Mouse (Mus musculus): ENCODE measurements around the gene Rec114. TPM values are rescaled to one million over a fixed set of nuclear protein-coding genes. Genes with fewer than 3 reads are reported as not detected.

The Rec114 gene
- polyA plus RNA-seq, 1 experiment from 2014 or later, result 3.8 TPM

DNA sequence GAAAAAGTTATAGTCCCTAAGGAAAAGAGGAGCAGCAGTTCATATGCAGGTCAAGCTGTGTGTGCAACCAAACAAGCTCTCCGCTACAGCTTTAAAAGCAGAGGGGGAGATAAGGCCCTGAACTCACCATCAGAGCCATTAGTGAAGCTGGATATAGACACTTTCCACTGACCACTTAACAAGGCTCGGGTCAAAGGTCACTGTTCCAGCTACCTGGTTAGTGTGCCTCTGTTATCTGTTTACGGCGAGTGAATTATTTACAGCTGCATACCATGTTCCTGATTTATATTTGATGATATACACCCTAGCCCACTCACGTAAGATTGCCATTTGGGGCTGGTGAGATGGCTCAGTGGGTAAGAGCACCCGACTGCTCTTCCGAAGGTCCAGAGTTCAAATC is 52.3 kb downstream of the Rec114 start:
- WGBS, result 76% methylated on average over 7 of the region's 7 CpGs
- H3K27me3 ChIP-seq (ENCODE audit: insufficient read depth, low read length), result no peaks in the 10 kb centered on the region
- H3K4me1 ChIP-seq (ENCODE audit: insufficient read depth, low read length), result peaks cover 4% of the 10 kb centered on the region
- H3K27ac ChIP-seq (ENCODE audit: low read length), result no peak overlapping the region
- ATAC-seq (ENCODE audit: low FRiP score, low TSS enrichment), result no peak
- no peak overlapping the region for H3K4me2 ChIP-seq (replicated peaks; ENCODE audit: low read depth, low read length)
- H3K36me3 ChIP-seq (ENCODE audit: insufficient read depth, low read length), result no peaks in the 10 kb centered on the region
- no peak overlapping the region for H3K9ac ChIP-seq (replicated peaks; ENCODE audit: low read length)
- no peaks in the 10 kb centered on the region for H3K9me3 ChIP-seq (ENCODE audit: low read length)
- H3K4me3 ChIP-seq (ENCODE audit: low read length), result no peak overlapping the region

DNA sequence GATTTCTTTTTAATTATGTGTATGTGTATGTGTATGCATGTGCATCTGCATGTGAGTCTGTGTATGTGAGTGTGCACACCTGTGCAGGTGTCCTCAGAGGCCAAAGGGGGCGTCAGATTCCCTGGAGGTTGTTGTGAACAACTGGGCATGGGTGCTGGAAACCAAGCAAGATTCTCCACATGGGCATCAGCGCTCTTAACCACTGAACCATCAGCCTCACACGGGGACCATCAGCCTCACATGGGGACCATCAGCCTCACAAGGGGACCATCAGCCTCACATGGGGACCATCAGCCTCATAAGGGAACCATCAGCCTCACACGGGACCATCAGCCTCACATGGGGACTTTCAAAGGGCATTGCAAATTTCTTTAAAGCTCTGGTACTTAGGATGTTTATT is 53.1 kb downstream of the Rec114 start:
- Histone ChIP-seq H3K27me3 (ENCODE audit: insufficient read depth, low read length) (no peaks in the 10 kb centered on the region), H3K27ac (ENCODE audit: low read length) (no peak overlapping the region), H3K4me3 (ENCODE audit: low read length) (no peak overlapping the region), H3K4me1 (ENCODE audit: insufficient read depth, low read length) (peaks cover 4% of the 10 kb centered on the region), H3K9me3 (ENCODE audit: low read length) (no peaks in the 10 kb centered on the region), H3K36me3 (ENCODE audit: insufficient read depth, low read length) (no peaks in the 10 kb centered on the region), H3K9ac (replicated peaks; ENCODE audit: low read length) (no peak overlapping the region), H3K4me2 (replicated peaks; ENCODE audit: low read depth, low read length) (no peak overlapping the region)
- no peak for ATAC-seq (ENCODE audit: low FRiP score, low TSS enrichment)
- 85% methylated on average over 4 of the region's 4 CpGs for WGBS

DNA sequence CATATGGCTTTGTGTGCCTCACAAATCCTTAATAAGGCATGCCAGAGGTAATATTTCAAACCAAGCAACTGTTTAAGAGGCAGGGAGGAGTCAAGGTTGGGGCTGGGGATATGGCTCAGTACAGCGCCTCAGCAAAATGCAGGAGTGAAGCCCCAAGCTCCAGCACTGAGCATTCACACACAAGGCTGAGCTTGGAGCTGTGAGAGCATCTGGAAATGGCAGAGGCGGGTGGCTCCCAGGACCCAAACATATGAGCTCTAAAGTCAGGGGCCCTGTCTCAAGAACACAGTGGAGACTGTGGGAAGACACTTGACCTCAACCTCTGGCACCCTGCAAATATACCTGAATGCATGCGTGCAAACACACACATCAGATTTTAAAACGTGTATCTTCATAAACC is 55.7 kb downstream of the Rec114 start:
- Histone ChIP-seq H3K9ac (replicated peaks; ENCODE audit: low read length) (no peak overlapping the region), H3K27ac (ENCODE audit: low read length) (no peak overlapping the region), H3K36me3 (ENCODE audit: insufficient read depth, low read length) (no peaks in the 10 kb centered on the region), H3K4me1 (ENCODE audit: insufficient read depth, low read length) (peaks cover 5% of the 10 kb centered on the region), H3K4me2 (replicated peaks; ENCODE audit: low read depth, low read length) (no peak overlapping the region), H3K4me3 (ENCODE audit: low read length) (no peak overlapping the region), H3K9me3 (ENCODE audit: low read length) (no peaks in the 10 kb centered on the region), H3K27me3 (ENCODE audit: insufficient read depth, low read length) (no peaks in the 10 kb centered on the region)
- WGBS, result 60% methylated on average over 4 of the region's 4 CpGs
- ATAC-seq (ENCODE audit: low FRiP score, low TSS enrichment), result no peak

DNA sequence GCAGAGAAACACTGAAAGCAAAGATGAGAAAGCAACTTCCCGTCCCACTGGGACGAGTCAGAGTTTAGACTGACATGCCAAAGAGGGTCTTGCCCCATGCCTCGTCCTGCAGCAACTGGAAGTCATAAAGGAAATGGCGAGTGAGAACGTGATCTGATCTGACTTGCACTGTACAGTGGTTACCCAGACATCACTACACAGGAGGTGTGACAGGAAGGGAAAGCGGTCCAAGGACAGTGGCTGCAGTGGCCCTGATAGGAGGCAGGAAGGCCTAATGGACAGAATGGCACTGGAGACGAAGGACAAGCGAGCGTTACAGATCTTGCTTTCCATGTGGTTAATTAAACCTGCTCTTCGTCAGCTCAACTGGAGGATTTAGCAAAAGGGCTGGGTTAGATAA is 58.5 kb downstream of the Rec114 start:
- peaks cover 9% of the 10 kb centered on the region for H3K4me1 ChIP-seq (ENCODE audit: insufficient read depth, low read length)
- H3K4me3 ChIP-seq (ENCODE audit: low read length), result no peak overlapping the region
- H3K4me2 ChIP-seq (replicated peaks; ENCODE audit: low read depth, low read length), result no peak overlapping the region
- WGBS, result 76% methylated on average over 10 of the region's 10 CpGs
- no peak for ATAC-seq (ENCODE audit: low FRiP score, low TSS enrichment)
- no peak overlapping the region for H3K9ac ChIP-seq (replicated peaks; ENCODE audit: low read length)
- H3K9me3 ChIP-seq (ENCODE audit: low read length), result no peaks in the 10 kb centered on the region
- H3K27ac ChIP-seq (ENCODE audit: low read length), result no peak overlapping the region
- H3K27me3 ChIP-seq (ENCODE audit: insufficient read depth, low read length), result no peaks in the 10 kb centered on the region
- no peaks in the 10 kb centered on the region for H3K36me3 ChIP-seq (ENCODE audit: insufficient read depth, low read length)

DNA sequence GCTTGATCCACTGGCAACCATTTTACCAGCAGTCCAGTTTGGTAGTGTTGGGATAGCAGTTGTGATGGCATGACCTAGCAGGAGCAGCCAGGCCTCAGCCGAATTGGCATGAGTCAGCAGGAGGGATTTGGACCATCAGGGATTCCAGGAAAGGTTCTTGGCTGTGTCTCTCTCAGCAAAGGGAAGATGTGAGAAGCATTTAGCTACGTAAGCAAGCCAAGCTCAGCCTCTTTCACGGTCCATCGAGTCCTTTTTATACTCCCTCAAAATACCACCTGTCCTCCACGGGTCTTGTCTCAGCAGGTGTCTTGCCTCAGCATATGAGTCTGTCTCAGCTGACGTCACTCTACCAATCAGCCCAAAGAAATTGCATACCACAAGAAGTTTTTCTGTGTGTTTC is 60.4 kb downstream of the Rec114 start:
- 42% methylated on average over 6 of the region's 6 CpGs for WGBS
- no peak for ATAC-seq (ENCODE audit: low FRiP score, low TSS enrichment)
- no peak overlapping the region for H3K4me3 ChIP-seq (ENCODE audit: low read length)
- no peaks in the 10 kb centered on the region for H3K36me3 ChIP-seq (ENCODE audit: insufficient read depth, low read length)
- no peak overlapping the region for H3K4me2 ChIP-seq (replicated peaks; ENCODE audit: low read depth, low read length)
- no peak overlapping the region; the same call in 1 of the 2 replicates for H3K27ac ChIP-seq (ENCODE audit: low read length)
- peaks cover 9% of the 10 kb centered on the region for H3K4me1 ChIP-seq (ENCODE audit: insufficient read depth, low read length)
- H3K9ac ChIP-seq (replicated peaks; ENCODE audit: low read length), result no peak overlapping the region
- H3K9me3 ChIP-seq (ENCODE audit: low read length), result no peaks in the 10 kb centered on the region
- no peaks in the 10 kb centered on the region for H3K27me3 ChIP-seq (ENCODE audit: insufficient read depth, low read length)

DNA sequence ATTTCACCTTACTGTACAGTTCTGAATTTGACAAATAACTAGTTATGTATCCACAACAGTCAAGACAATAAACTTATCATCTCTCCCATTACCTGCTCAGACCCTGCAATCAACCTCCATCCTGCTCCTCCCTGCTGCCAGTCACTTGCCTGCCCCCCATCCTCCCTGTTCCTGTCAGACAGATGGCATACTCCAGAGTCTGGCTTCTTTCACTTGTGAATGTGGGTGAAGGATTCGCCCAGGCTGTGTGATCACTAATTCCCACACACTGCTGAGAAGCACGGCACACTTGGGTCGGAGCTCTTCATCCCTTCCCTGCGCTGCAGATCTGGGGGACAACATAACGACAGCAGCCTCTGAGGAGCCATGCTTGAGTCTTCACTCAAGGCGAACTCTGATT is 61.7 kb downstream of the Rec114 start:
- H3K4me3 ChIP-seq (ENCODE audit: low read length), result no peak overlapping the region
- H3K4me1 ChIP-seq (ENCODE audit: insufficient read depth, low read length), result peaks cover 7% of the 10 kb centered on the region
- H3K27ac ChIP-seq (ENCODE audit: low read length), result no peak overlapping the region
- H3K9ac ChIP-seq (replicated peaks; ENCODE audit: low read length), result no peak overlapping the region
- H3K27me3 ChIP-seq (ENCODE audit: insufficient read depth, low read length), result no peaks in the 10 kb centered on the region
- no peaks in the 10 kb centered on the region for H3K9me3 ChIP-seq (ENCODE audit: low read length)
- H3K4me2 ChIP-seq (replicated peaks; ENCODE audit: low read depth, low read length), result no peak overlapping the region
- ATAC-seq (ENCODE audit: low FRiP score, low TSS enrichment), result no peak
- no peaks in the 10 kb centered on the region for H3K36me3 ChIP-seq (ENCODE audit: insufficient read depth, low read length)
- WGBS, result 68% methylated on average over 6 of the region's 6 CpGs

DNA sequence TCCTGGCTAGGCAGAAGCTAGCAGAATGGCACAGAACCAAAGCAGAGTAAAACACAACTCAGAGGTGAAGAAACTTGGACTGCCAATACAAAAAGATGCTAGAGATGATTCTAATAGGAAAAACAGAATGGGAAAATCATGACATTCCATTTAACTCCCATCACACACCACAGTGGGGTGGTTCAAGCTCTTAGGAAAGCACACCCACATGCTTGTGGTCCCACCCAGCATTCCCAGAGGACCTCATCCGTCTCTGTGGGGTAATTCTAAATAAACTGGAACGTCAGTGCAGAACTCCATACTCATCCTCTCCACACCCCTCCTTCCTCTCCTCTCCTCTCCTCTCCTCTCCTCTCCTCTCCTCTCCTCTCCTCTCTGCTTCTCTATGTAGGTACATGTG is 62.4 kb downstream of the Rec114 start:
- Histone ChIP-seq H3K4me3 (ENCODE audit: low read length) (no peak overlapping the region), H3K9ac (replicated peaks; ENCODE audit: low read length) (no peak overlapping the region), H3K4me1 (ENCODE audit: insufficient read depth, low read length) (peaks cover 5% of the 10 kb centered on the region; the same call in 1 of the 2 replicates), H3K27ac (ENCODE audit: low read length) (no peak overlapping the region), H3K4me2 (replicated peaks; ENCODE audit: low read depth, low read length) (no peak overlapping the region), H3K36me3 (ENCODE audit: insufficient read depth, low read length) (no peaks in the 10 kb centered on the region), H3K27me3 (ENCODE audit: insufficient read depth, low read length) (no peaks in the 10 kb centered on the region), H3K9me3 (ENCODE audit: low read length) (no peaks in the 10 kb centered on the region)
- no peak for ATAC-seq (ENCODE audit: low FRiP score, low TSS enrichment)
- WGBS, result 57% methylated on average over 2 of the region's 2 CpGs

DNA sequence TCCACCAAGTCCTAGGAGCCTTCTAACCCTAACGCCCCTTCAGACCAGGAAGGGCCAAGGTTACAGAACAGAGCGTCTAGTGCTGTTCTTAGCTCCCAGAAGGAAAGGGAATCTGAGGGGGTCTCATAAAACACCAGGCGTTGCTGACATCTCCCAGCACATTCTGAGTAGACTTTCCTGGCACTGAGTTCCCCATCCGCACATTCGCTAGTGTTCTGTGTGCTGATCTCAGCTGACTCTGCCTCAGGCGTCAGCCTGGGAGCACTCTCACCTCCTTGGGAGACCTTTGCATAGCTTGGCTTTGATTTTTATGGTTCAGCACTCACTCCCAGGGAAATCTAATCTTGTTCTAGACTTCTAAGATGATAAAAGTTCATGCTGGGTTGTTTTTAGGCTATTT is 68.4 kb downstream of the Rec114 start:
- WGBS, result 17% methylated on average over 6 of the region's 6 CpGs
- Histone ChIP-seq H3K9me3 (ENCODE audit: low read length) (no peaks in the 10 kb centered on the region), H3K4me2 (replicated peaks; ENCODE audit: low read depth, low read length) (no peak overlapping the region), H3K27me3 (ENCODE audit: insufficient read depth, low read length) (no peaks in the 10 kb centered on the region), H3K9ac (replicated peaks; ENCODE audit: low read length) (no peak overlapping the region), H3K27ac (ENCODE audit: low read length) (no peak overlapping the region), H3K36me3 (ENCODE audit: insufficient read depth, low read length) (no peaks in the 10 kb centered on the region), H3K4me1 (ENCODE audit: insufficient read depth, low read length) (peaks cover 4% of the 10 kb centered on the region; the same call in 1 of the 2 replicates), H3K4me3 (ENCODE audit: low read length) (no peak overlapping the region)
- ATAC-seq (ENCODE audit: low FRiP score, low TSS enrichment), result no peak

DNA sequence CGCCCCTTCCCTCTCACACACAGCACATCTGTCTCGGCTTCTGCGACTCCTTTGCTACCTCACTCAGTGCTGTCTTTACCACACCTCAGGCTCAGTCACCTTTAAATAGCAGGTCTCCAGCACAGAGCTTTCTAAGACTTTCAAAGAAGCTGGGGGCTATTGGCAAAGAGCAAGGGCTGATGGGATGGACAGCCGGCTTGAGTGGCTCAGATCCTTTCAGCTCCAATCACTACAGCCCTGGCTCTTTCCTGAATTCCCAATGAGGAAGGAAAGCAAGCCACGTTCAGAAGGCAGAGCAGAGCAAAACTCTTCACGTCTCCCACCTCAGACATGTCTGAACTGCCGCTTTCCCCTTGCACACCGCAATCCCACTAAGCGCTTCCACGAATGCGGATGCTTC is 69.0 kb downstream of the Rec114 start:
- no peaks in the 10 kb centered on the region for H3K36me3 ChIP-seq (ENCODE audit: insufficient read depth, low read length)
- no peak overlapping the region for H3K4me2 ChIP-seq (replicated peaks; ENCODE audit: low read depth, low read length)
- no peak overlapping the region for H3K27ac ChIP-seq (ENCODE audit: low read length)
- no peak overlapping the region for H3K9ac ChIP-seq (replicated peaks; ENCODE audit: low read length)
- WGBS, result 73% methylated on average over 11 of the region's 11 CpGs
- H3K27me3 ChIP-seq (ENCODE audit: insufficient read depth, low read length), result no peaks in the 10 kb centered on the region
- no peak for ATAC-seq (ENCODE audit: low FRiP score, low TSS enrichment)
- no peak overlapping the region for H3K4me3 ChIP-seq (ENCODE audit: low read length)
- H3K4me1 ChIP-seq (ENCODE audit: insufficient read depth, low read length), result peaks cover 4% of the 10 kb centered on the region; the same call in 1 of the 2 replicates
- H3K9me3 ChIP-seq (ENCODE audit: low read length), result no peaks in the 10 kb centered on the region

DNA sequence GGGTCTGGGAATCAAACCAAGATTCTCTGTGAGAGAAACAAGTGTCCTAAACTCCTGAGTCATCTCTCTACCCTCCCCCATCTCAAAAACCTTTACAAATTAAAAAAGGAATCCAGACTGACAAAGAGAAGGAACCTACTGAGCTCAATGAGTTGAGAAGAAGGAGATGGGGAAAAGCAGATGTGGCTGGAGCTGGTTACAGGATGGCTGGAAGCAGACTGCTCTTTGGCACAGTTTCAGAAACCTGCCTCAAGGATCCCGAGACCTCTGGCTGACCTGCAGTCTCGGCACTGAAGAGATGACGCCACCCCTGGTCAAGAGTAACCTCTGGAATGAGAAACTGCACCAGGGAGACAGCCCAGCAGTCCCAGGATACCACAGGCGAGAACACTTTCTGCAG is 71.3 kb downstream of the Rec114 start:
- Histone ChIP-seq H3K36me3 (ENCODE audit: insufficient read depth, low read length) (no peaks in the 10 kb centered on the region), H3K9ac (replicated peaks; ENCODE audit: low read length) (no peak overlapping the region), H3K4me2 (replicated peaks; ENCODE audit: low read depth, low read length) (no peak overlapping the region), H3K27ac (ENCODE audit: low read length) (no peak overlapping the region), H3K4me1 (ENCODE audit: insufficient read depth, low read length) (peaks cover 4% of the 10 kb centered on the region; the same call in 1 of the 2 replicates), H3K4me3 (ENCODE audit: low read length) (no peak overlapping the region), H3K9me3 (ENCODE audit: low read length) (no peaks in the 10 kb centered on the region), H3K27me3 (ENCODE audit: insufficient read depth, low read length) (no peaks in the 10 kb centered on the region)
- WGBS, result 32% methylated on average over 4 of the region's 4 CpGs
- no peak for ATAC-seq (ENCODE audit: low FRiP score, low TSS enrichment)

DNA sequence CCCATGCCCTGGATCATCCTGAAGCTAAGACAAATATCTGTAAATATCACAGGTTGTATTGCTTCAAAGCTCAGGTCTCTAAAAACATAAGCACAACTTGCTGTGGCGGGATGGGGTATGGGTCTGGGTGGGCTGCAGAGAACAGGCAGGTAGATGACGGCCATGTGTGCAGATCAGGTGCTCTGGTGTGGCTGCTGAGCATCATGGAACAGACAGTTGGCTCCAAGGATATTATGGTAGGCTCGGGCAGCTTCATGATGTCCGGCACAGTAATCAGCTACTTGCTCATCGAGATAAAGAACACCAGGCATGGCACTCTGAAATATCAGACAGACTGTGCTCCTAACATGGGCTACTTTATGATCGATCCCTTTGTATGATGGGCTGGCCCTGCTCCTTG is 73.9 kb downstream of the Rec114 start:
- WGBS, result 92% methylated on average over 6 of the region's 6 CpGs
- no peak for ATAC-seq (ENCODE audit: low FRiP score, low TSS enrichment)
- Histone ChIP-seq H3K36me3 (ENCODE audit: insufficient read depth, low read length) (no peaks in the 10 kb centered on the region), H3K4me3 (ENCODE audit: low read length) (no peak overlapping the region), H3K9me3 (ENCODE audit: low read length) (no peaks in the 10 kb centered on the region), H3K27ac (ENCODE audit: low read length) (no peak overlapping the region), H3K27me3 (ENCODE audit: insufficient read depth, low read length) (no peaks in the 10 kb centered on the region), H3K4me2 (replicated peaks; ENCODE audit: low read depth, low read length) (no peak overlapping the region), H3K4me1 (ENCODE audit: insufficient read depth, low read length) (0 out of 2 replicates have a peak, but pooled peaks cover 4% of the 10 kb centered on the region), H3K9ac (replicated peaks; ENCODE audit: low read length) (no peak overlapping the region)

All from kidney, embryonic 16.5 days (tissue).